Mouse (Mus musculus) megakaryocyte, embryonic 14.5 days (primary cell): ENCODE measurements around the gene Kri1.

Experiments used
- FLI1 ChIP-seq: IDR thresholded peaks from 2 replicates; pipeline ENCODE4 v1.6.1; 2012; ENCODE audit warnings: low read length, inconsistent platforms, mixed read lengths
- GATA1 ChIP-seq: IDR thresholded peaks from 3 replicates; pipeline ENCODE4 v1.6.1; 2012; ENCODE audit warnings: mixed read lengths, low read length, inconsistent platforms, borderline replicate concordance

DNA sequence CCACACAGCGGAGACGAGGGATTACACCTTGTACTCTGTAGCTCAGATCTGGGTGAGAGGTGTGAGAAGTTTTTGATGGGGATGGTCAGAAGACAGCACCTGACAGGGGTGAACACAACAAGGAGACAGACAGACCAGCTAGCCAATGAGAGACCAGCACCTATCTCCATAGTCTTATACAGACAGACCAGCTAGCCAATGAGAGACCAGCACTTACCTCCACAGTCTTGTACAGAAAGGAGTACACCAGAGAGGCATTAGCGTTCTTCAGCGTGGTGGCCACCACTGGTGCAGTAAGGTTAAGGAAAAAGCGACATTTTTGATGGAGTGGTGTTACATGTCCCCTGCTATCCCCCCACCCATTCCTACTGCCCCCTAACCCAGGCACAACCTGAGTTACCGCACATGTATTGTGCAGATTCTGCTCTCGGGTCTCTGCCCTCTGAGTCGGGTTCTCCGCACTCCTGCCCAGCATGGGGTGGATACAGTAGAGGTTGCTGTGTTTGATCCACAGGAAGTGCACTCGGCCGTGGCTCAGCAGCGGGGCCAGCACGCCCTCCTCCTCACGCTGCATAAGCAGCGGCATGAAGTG lies 21.5 kb upstream of the Kri1 start:
- TF ChIP-seq GATA1 (no peak), FLI1 (no peak)
